Mouse (Mus musculus) thymus, postnatal 0 days (tissue): Measurements from ENCODE around the gene 1810037I17Rik. TPM values are rescaled to one million over a fixed set of nuclear protein-coding genes. Genes with fewer than 3 reads are reported as not detected.
A peak's percentile ranks its signal among the peaks of the same experiment; 100 is the strongest.
"Not testable (repeated sequence)": the region's sequence is repeated elsewhere in the genome, so short reads cannot be mapped to it uniquely, and the experiment has no call there.

Experiments
- DNase-seq: peaks from one replicate; pipeline ENCODE4 v3.0.0-alpha.2; 2015; ENCODE audit warnings: low spot score
- polyA plus RNA-seq: library from polyadenylated mRNA; unstranded; fragments of >200 nt; fragmentation: Nextera tagmentation; extraction: Ambion mirVana; gene quantifications from 2 replicates; pipeline ENCODE4 v1.2.1, GENCODE M21; 2015

1810037I17Rik gene
- polyA plus RNA-seq, 1 experiment from 2014 or later = 139 TPM

DNA sequence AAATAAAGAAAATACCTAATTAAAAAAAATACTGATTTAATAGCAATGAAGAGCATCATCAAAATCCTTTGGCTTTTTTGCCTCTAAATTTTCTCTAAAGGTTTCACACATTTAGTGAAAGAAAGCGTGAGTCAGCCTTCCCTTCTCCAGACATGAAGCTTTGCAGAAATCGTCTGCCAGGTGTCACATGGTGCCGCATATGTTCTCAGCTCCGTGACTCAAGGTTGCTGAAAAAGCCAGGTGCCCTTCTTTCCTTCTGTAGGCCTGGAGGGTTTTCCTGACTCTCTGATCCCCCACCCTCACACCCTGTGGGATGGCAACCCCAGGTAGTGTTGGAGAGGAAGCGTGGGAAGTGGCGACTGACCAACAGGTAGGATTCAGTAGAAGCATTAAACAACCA is 5.7 kb downstream of the 1810037I17Rik start:
- no peak for DNase-seq

DNA sequence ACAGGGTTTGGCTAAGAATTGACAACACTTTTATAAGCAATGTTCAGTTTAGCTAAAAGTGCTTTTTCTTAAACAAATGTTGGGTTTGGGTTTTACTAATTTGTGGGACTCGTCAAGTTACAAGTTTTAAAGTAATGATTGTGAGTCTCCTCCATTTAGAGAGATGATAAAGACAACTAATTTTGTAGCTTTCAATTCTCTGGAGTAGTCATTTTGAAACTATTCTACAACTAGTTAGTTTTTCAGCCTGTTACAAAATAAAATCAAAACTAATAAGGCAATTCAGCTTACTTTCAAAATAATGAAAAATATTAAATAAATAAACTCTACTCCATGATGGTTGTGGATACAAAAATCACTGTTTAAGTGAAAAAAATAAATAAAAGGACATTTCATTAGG is 8.5 kb downstream of the 1810037I17Rik start:
- DNase-seq = no peak

- not testable (repeated sequence) for DNase-seq
These were observed 13.2 kb downstream of the 1810037I17Rik start for GRCm38 (mm10) chr3:122937176-122937575.

GRCm38 (mm10) chr3:122939215-122939614 is 15.2 kb downstream of the 1810037I17Rik start:
- DNase-seq = peak; percentile 56

GRCm38 (mm10) chr3:122943387-122943890 is 19.4 kb downstream of the 1810037I17Rik start:
- DNase-seq = no peak

DNA sequence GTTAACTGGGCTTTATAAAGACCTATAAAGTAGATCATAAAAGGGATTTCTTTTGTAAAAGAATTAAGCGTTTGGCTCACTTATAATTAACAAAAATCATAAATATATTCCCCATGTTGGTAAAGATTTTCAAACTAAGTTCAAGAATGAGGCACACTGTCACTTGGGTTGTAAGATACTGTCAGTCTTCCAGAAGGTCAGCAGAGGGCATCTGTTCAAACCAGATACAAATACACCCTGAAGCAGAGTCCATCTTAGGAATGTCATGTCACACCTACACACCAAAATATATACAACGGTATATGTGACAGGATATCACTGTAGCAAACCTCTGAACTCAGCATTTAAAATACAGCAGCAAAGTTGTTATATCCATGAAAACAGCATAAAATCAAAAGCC is 26.1 kb downstream of the 1810037I17Rik start:
- DNase-seq = no peak

GRCm38 (mm10) chr3:122964301-122964700 is 40.3 kb downstream of the 1810037I17Rik start:
- DNase-seq = no peak

GRCm38 (mm10) chr3:122968391-122968790 is 44.4 kb downstream of the 1810037I17Rik start:
- no peak for DNase-seq

- DNase-seq = no peak
These were observed 48.3 kb downstream of the 1810037I17Rik start for GRCm38 (mm10) chr3:122972126-122972822.

- DNase-seq = no peak
These were observed 50.8 kb downstream of the 1810037I17Rik start for GRCm38 (mm10) chr3:122974833-122975232.

DNA sequence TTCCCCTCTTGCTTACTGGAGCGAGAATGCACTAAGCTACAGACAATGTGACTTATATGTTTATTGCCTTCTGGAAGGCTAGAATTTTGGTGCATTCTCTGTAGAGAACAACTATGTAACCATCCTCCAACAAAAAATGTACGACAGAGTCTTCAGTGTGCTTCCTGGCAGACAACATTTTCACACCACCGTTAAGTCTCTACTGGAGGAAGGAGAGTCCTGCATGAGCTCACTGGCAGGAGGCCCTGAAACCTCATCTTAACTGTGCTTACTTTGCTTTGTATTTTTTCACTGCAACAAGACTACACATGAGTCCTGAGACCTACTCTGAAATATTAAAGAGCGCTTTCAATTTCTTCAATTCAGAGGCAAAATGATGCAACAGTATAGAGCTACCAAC is 51.4 kb downstream of the 1810037I17Rik start:
- no peak for DNase-seq

Other genes with a start within 250 kb of the 1810037I17Rik start
- gene Pde5a, start 195.3 kb upstream of the 1810037I17Rik start, polyA plus RNA-seq = 2.4 and 2.5 TPM in 2 replicates
- gene Fabp2, start 29.1 kb upstream of the 1810037I17Rik start, polyA plus RNA-seq = 0.86 and 1.0 TPM in 2 replicates
- gene Gm10959, start 4.8 kb upstream of the 1810037I17Rik start, polyA plus RNA-seq = not detected in 2 replicates
- gene Usp53, start 60.3 kb downstream of the 1810037I17Rik start, polyA plus RNA-seq = 4.5 and 6.9 TPM in 2 replicates
- 0.28 TPM in 1 of 2 replicates, not detected in the other for gene Myoz2, start 110.8 kb downstream of the 1810037I17Rik start, polyA plus RNA-seq